Mouse (Mus musculus): ENCODE data around the gene Npw. TPM values are rescaled to one million over a fixed set of nuclear protein-coding genes. Genes with fewer than 3 reads are reported as not detected.

The Npw gene
- polyA plus RNA-seq, 1 experiment from 2014 or later, result not detected

DNA sequence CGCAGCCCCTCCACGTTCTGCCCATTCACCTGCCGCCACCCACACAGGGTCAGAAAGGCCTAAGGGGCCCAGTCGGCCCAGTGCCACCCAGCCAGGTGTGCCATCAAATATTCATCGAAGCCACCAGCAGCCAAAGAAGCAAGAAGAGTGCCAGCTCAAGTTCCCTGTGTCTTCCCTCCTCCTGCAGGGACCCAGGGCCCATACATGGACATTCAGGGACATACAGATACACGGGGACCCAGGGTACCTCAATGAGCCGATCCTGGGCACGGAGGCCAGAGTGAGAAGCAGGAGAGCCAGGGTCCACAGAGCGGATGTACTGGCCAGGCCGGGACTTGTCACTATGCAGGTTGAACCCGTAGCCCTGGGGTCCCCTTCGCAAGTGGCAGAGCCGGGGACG lies 16.3 kb downstream of the Npw start:
- no peak for DNase-seq (ENCODE audit: low spot score)

DNA sequence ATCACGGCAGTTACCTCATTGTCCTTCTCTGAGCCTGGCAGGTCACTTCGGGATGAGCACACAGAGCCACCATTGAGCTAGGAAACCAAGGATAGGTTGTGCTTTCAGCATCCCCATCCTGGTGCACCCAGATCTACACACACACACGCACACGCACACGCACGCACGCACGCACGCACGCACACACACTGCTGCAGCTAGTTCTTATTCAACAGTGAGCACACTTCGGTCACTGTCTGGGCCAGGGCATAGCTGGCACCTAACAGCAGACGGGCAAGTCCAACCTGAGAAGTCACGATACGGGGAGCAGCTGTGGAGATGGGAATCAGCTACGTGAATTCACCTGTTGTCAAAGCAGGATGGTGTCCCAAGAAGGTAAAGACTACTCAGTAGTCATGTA lies 17.7 kb downstream of the Npw start:
- no peak for DNase-seq (ENCODE audit: low spot score)

DNA sequence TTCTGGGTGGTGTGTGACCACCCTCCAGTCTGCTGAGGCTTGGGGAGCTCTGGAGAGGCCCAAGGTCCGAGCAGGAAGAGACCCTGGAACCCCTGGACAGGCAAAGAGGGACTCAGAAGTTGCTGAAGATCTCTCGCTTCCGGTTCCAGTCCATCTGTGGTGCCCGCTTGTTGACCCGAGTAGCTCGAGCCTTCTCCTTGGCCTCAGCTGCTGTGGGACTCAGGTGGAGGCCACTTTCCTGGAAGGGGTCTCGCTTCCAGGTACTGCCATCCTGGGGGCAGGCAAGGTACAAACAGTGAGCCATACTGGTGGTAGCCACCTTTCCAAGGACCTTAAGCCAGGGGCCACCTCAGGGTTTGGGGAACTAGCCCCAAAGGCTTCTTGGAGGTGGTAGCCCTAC lies 18.1 kb downstream of the Npw start:
- no peak for DNase-seq (ENCODE audit: low spot score)

DNA sequence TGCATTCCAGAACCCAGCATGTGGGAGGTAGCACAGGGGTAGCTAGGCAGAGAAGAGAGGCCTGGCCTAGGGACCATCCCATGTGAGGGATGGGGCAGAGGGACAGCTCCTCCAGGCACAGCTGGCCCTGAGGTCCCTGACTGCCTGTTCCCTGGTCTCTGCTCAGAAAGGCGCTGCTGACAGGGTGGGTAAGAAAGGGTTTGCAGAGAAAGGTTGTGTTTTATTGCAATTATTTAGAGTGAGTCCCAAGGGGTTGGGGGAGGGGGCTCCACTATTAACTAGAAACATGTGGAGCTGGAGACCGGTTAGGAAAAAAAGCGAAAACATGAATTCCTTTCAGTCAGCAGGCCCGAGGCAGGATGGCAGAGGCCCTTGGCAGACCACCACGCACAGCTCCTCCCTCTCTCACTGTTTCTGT lies 18.7 kb downstream of the Npw start:
- no peak for DNase-seq (ENCODE audit: low spot score)

DNA sequence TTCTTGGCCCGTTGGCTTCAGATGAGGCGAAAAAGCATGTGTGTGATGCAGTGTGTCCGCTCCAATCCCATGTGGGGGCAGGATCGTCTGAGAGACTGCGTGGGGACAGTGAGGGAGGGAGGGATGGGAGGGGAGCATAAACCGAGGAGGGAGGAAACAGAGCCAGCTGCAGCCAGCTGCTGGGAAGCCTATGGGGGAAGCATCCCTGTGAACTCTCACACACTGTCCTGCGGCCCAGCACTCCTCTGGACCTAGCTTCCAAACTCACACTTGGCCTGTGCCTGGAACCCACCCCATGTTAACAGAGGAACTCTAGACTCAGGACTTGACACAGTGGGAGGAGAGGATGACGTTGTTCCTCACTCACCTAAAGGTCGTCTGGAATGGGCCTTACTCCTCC lies 19.4 kb downstream of the Npw start:
- no peak for DNase-seq (ENCODE audit: low spot score)

DNA sequence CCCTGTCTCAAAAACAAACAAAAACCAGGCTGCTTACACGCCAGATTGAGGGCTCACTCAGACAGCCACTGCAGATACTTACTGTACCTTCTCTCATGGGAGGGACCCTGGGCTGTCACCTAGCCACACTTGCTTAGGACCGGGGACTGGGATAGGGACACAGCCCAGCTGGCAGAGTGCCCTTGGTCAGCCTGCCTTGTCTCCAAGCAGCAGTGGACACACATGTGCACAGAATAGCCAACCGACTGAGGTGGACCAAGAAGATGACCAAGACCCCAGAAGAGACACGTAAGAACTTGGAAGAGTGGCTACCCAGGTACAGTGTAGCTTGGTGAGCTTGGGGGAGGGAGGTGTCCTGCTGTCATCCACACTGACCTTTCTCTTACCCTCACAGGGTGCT lies 20.0 kb downstream of the Npw start:
- no peak for DNase-seq (ENCODE audit: low spot score)

- DNase-seq (ENCODE audit: low spot score), result no peak
Measured at GRCm38 (mm10) chr17:24636781-24637481, 21.3 kb downstream of the Npw start.

- DNase-seq (ENCODE audit: low spot score), result no peak
Measured at GRCm38 (mm10) chr17:24635694-24636093, 22.6 kb downstream of the Npw start.

DNA sequence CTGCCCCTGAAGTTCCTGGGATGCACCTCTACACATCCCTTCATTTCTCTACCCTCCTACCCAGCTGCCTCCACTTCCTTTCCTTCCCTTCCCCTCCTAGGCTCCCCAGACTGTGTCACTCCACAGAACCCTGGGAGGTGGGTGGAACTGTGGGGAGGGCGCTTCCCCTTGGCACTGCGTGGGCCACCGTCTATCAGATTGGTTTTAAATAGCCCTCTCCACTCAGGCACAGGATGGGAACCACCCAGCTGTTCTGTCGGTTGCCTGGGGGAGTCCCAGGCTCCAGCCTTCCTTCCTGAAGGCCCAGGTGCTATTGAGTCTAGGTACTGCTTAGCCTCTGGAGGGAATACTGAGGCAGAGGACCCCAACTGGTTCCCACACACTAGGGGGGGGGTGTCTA lies 23.2 kb downstream of the Npw start:
- DNase-seq (ENCODE audit: low spot score), result no peak

GRCm38 (mm10) chr17:24633831-24634230 lies 24.4 kb downstream of the Npw start:
- no peak for DNase-seq (ENCODE audit: low spot score)

DNA sequence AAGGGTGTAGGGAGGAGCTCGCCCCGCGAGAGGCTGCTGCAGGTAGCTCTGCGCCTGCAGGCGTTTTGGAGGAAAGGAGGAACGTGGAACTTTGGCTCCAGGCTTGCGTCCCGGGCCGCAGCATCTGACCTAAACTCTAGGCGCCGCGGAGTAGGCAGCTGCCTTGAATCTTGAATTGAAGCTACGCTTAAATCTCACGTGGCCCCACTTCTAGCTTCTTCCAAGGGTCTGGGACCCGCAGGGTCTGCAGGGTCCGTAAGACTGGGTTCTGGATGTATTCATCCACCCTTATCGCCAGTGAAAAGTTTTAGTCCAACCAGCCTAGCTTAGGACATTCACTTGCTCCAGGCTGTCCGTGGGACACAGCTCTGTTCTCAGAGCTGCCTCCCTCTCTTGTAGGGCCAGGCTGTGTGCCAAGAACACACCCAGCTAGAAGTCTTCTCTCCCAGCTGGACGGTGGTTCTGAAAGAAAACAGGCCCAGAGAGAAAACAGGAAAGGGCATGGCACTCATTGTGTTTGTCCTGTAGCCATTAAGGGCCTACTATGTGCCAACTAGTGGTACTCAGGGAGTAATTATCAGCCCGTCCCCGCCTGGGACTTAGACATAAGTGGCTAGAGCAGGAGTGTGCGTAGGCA lies 25.3 kb downstream of the Npw start:
- no peak for DNase-seq (ENCODE audit: low spot score)

DNA sequence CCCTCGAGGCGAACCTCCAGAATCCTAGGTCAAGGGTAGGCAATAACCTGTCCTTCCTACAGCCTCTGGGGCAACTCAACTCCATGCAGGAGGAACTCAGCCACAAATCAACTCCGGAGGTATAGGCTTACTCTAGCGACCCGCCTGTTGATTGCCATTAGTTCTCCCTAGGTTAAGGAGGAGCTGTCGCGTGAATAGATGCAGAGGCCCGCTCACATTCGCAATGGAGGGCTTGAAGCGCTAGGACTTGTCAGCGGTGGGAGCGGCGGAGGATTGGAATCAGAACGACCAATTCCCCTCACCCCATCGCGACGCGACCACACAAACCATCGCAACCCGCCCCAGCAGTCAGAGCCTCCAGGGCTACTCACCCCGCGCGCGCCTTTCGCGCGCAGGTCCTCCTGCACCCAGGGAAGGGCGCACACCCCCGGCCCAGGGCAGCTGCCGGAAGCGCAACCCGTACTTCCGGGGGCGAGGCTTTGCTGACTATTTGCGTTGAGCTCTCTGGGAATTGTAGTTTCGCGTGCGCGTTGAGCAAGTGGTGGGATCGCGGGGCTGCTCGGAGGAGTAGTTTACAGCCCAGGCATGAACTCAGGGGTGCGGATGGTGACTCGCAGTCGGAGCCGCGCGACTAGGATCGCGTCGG lies 26.0 kb downstream of the Npw start, which contains the start of the genes Tsc2 and Nthl1:
Tsc2 (minus strand) TSS at position 464 of the 646 bp plus-strand sequence.
Nthl1 (plus strand) TSS at position 514 of the 646 bp plus-strand sequence.
- DNase-seq (ENCODE audit: low spot score), result peak; percentile 95

DNA sequence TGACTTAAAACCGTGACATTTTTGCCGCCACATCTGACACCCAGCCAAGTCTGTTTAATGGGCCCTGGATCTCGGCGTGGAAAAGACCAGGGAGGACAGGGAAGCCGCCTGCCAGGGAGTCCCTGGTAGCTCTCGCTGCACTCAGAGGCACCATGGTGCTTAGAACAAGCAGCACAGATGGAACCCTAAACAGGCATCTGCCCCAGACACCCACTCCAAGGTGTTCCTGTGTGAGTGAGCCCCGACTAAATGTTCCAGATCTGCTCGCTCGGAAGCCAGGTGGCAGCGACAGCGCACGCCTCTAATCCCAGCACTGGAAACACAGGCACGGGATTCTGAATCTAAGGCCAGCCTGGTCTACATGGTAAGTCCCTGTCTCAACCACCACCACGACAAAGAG lies 28.2 kb downstream of the Npw start:
- no peak for DNase-seq (ENCODE audit: low spot score)

GRCm38 (mm10) chr17:24628646-24629045 lies 29.6 kb downstream of the Npw start:
- DNase-seq (ENCODE audit: low spot score), result peak; percentile 72

DNA sequence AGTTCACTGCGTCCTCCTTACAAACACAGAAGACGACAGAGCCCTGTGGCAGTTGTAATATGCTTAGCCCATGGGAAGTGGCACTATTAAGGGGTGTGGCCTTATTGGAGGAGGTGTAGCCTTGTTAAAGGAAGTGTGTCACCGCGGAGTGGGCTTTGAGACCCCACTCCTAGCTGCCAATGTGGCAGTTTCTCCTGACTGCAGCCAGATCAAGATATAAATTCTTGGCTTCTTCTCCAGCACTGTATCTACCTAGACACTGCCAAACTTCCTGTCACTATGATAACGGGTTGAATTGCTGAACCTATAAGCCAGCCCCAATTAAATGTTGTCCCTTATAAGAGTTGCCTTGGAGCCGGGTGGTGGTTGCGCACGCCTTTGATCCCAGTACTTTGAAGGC lies 32.8 kb downstream of the Npw start:
- DNase-seq (ENCODE audit: low spot score), result no peak

DNA sequence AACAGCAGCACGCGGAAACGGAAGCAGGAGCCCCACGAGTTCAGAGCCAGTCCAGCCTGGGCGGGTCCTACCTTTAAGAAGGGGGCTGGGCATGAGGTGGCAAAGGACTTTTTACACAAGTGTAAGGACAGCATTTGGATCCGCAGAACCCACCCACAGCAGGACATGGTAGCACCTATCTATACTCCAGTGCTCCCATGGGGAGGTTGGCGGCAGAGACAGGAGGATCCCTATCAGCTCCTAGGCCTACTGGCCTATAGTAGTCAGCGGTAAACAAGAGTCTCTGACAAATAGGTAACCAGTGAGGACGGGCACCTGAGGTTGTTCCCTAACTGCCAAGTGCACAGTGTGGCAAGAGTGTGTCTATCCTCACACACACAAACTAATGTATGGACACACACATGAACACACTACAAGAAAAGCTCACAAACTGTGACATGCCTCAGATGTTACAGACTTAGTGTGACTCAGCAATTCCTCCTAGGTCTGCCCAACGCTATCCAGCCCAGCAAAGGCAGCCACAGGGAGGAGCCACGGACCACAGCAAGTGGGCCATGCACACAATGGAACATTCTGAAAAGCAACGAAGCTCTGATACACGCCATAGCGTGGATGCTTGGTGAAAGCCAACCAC lies 40.6 kb downstream of the Npw start:
- DNase-seq (ENCODE audit: low spot score), result no peak

DNA sequence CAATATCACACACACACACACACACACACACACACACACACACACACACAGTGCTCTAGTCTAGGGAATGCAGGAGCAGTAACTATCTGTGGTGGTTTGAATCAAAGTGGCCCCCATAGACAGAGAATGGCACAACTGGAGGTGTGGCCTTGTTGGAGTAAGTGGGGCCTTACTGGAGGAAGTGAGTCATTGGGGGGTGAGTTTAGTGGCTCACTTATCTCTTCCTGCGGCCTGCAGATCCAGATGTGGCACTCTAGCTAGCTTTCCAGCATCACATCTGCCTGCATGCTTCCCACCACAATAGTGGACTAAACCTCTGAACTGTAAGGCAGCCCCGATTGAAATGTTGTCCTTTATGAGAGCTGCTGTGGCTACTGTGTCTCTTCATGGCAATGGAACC lies 47.5 kb downstream of the Npw start:
- DNase-seq (ENCODE audit: low spot score), result no peak

DNA sequence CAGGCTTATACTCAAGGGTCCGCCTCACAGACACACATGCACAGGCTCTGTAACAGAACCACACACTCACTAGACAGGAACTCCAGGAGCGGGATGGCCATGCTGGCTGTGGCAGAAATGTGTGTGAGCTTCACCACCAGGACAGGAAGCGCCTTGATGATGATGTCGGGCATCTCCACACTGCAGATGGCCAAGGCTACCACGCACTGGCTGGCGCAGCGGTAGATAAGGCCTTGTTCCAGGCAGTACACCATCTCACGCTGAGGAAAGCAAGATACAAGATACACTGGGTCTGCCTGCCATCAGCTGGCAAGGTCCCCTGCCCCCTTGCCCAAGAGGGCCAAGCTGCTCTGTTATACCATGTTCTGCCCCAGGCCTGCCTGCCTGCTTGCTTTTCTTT lies 49.4 kb downstream of the Npw start:
- DNase-seq (ENCODE audit: low spot score), result no peak

GRCm38 (mm10) chr17:24608370-24608769 lies 49.9 kb downstream of the Npw start:
- no peak for DNase-seq (ENCODE audit: low spot score)
